Mouse (Mus musculus) embryo, embryonic 10.5 days (tissue): ENCODE results near the gene Onecut3.

Experiments used
- DNase-seq: peaks from one replicate; pipeline ENCODE4 v3.0.0-alpha.2; 2015; ENCODE audit warnings: low spot score

The Onecut3 gene

GRCm38 (mm10) chr10:80504724-80505123 is 10.1 kb downstream of the Onecut3 start:
- DNase-seq = no peak

GRCm38 (mm10) chr10:80506222-80506621 is 11.6 kb downstream of the Onecut3 start:
- peak; percentile 89 for DNase-seq

- DNase-seq = peak; percentile 84
Measured at GRCm38 (mm10) chr10:80509412-80510272, 15.0 kb downstream of the Onecut3 start.

DNA sequence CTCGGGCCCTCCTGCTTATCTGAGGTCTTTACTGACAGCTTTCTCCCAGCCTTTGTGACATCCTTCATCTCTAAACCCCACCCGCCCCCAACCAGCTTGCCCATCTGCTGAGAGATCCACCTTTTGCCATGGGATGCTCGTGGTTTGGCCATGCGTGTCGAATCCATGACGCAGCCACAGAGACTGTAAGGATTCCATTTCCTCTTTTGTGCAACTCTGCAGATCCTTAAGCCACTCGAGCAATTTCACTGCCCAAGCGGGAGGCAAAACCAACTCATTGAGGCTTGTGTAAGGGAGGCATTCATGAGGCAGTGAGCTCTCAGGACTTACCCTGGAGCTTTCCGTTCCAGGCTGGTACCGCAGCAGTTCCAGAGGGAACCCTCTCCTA is 15.6 kb downstream of the Onecut3 start:
- DNase-seq = no peak

DNA sequence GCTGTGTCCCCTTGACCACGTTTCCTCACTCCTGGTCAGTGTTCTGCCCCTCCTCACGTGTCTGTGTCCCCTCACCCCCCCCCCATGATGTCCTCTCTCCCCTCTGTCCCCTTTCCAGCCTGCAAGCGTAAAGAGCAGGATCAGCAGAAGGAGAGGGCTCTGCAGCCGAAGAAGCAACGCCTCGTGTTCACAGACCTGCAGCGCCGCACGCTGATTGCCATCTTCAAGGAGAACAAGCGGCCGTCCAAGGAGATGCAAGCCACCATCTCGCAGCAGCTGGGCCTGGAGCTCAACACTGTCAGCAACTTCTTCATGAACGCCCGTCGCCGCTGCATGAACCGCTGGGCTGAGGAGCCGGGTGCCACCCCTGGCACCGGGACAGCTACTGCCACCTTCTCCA is 19.1 kb downstream of the Onecut3 start:
- DNase-seq = no peak

- DNase-seq = no peak
Measured at GRCm38 (mm10) chr10:80519287-80519686, 24.7 kb downstream of the Onecut3 start.

GRCm38 (mm10) chr10:80523299-80523698 is 28.7 kb downstream of the Onecut3 start:
- no peak for DNase-seq

DNA sequence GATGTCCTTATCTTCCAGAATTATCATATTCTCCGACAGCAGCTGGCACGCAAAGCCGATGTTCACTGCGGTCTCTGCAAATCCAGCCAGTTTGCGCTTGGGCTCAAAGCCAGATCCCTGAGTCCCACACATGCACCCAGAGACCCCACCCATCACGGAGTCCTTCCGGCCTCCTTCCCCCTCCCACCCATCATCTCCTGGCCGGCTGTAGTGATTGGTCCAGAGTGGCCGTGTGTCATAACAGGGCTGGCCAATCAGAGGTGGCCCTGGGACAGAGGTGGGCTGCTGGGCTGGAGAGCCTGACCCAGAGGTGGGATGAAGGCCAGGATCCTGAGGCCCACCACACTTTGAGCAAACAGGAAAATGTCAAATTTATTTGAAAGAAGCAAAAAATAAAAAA is 31.5 kb downstream of the Onecut3 start:
- peak; percentile 69 for DNase-seq

DNA sequence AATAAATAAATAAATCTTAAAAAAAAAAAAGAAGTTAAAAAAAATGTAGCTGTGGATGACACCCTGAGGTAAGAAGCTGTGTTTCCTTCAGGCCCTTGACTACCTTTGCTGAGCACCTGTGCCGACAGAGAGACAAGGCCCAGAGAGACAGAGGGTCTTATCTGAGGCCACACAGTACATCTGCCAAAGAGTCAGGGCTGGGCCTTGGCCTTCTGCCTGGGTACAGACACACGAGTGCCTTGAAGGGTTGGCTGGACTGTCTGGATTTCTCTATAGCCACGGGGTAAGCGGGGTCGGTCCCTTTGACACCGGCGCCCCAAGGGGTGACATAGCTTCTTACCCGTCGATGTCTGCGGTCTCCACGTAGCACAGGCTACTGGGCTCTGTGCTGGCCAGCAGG is 38.1 kb downstream of the Onecut3 start:
- no peak for DNase-seq

DNA sequence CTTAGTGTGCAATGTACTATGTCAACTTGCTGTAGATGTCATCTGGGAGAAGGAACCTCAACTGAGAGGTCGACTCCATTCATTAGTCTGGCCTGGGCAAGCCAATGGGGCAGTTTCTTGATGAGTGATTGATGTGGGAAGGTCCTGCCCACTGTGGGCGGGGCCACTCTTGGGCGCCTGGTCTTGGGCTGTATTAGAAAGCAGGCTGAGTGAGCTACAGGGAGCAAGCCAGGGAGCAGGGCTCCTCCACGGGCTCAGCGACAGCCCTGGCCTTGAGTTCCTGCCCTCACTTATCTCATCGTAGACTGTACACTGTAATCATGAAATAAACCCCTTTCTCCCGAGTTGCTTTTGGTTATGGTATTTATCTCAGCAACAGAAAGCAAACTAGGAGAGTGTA is 39.1 kb downstream of the Onecut3 start:
- DNase-seq = peak; percentile 47

- DNase-seq = no peak
Measured at GRCm38 (mm10) chr10:80535071-80535470, 40.4 kb downstream of the Onecut3 start.

DNA sequence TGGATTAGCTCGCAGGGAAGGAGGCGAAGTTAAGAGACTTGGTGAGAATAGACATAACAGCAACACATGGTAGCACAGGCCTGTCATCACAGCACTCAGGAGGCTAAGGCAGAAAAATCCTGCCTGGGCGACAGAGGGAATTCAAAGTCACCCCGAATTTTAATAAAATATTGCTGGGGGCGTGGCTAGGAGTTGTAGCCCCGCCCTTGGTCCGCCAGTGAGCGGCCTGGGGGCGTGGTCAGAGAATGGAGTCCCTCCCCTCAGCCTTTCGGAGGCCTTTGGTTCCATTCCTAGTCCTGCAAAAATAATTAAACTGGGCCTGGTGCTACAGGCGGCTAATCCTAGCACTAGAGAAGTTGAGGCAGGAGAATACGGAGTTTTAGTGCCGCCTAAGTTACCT is 41.1 kb downstream of the Onecut3 start:
- peak; percentile 22 for DNase-seq

DNA sequence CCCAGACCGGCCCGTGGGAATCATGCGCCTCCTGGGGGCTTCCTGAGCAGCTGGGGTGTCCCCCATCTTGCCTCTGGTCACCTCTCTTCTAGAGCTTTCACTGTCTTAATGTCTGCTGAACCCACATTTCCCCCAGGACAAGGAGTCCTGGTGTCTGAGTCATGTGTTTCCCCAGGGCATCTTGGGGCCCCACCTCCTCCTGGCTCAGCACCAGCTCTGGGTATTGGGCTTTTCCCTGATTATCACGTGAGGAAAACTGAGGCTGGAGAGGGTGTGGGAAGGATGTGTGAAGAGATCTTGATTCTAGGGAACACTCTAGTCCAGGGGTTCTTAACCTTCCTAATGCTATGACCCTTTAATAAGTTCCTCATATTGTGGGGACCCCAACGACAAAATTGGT is 43.5 kb downstream of the Onecut3 start:
- no peak for DNase-seq

- DNase-seq = peak; percentile 86
Measured at GRCm38 (mm10) chr10:80538710-80539394, 44.2 kb downstream of the Onecut3 start, which contains the start of gene Atp8b3. Gene Atp8b3, minus strand, starts transcription at chr10:80539124.

DNA sequence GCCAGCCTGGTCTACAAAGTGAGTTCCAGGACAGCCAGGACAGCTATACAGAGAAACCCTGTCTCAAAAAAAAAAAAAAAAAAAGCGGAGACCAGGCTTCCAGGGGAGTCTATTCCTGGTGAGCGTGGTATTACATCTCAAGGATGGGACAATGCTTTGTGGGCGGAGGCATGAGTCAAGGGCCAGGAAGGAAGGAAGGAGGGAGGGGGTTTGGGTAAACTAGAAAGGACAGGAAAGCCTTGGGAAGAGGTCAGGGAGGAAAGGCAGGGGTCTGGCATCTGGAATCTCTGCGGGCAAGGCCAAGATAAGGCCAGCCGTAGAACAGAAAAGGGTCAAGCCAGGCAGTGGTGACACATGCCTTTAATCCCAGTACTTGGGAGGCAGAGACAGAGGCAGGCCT is 44.9 kb downstream of the Onecut3 start:
- DNase-seq = no peak

DNA sequence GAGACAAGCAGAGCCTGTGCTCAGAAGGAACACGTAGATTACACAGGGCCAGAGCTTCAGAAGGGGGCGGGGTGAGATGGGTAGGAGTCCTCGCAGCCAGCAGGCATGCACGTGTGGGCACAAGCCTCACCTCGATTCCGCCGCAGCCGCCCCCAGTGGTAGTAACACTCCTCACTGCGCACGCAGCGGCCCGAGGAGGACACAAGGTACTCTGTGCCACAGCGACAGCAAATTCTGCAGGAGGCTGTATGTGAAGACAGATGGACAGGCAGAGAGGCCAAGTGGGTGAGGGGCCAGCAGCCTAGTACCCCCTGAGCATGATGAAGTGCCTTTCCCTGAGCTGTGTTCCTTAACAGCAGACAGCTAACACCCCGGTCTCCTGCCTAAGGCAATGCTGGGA is 49.2 kb downstream of the Onecut3 start:
- DNase-seq = no peak

- no peak for DNase-seq
Measured at GRCm38 (mm10) chr10:80545590-80545989, 51.0 kb downstream of the Onecut3 start.

DNA sequence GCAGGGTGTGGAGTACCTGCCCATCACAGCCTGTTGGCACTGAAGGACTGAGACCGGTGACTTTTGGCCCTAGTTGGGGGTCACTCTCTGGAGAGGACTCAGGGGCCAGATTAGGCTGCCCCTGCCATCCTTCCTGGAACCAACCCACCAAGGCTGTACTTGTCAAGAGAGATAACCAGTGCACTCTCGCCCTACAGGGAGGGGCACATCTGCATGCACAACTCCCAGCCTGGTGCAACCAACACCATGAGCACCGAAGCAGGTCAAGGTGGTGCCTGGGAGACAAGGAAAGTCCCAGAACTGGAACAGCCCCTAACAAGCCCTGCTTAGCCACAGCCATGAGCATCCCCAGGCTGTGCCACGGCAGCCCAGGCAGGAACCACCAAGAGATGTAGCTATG is 52.3 kb downstream of the Onecut3 start:
- no peak for DNase-seq

DNA sequence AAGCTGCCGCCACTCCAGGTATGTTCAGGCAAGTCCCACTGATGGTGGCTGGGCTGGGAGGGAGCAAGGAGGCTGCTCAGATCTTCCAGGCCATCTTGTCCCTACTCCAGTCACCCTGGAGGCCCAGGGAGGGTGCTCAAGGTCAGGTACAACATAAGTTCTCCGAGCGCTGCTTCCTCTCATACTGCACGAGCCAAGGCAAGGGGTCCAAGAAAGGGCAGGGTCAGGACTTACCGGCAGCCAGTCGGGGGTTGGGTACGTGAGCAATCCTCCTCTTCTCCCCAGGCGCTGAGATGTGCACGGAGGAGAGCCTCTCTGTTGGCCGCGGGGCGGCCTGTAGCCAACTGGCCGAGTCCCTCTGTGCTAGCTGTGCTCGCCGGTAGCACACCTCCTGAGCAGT is 52.9 kb downstream of the Onecut3 start:
- no peak for DNase-seq

DNA sequence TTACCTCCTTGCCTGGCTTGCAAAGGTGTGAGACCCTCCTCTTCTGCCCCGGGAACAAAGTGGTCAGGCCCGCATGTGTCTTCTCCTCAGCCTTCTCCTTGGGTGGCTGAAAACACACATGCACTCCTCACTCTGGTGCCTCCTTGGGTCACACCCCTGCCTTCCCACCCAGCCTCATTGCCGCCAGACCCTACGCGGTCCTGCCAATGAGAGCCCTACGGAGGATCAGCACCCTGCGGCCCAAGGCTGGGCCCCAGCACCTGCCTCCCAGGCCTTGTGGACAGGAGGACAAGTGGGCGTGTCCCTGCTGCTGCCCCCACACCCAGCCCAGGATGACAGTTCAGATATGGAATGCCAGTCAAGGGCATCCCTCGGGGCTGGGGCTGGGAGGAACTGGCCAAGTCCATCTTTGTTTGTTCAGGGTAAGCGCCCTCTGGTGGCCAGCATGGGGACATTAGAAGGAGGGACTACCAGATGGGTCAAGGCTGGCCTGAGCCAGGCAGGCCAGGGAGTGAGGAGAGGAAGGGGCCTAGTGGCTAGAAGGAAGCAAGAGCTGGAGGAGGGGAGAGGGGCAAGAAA is 53.9 kb downstream of the Onecut3 start:
- DNase-seq = peak; percentile 81

DNA sequence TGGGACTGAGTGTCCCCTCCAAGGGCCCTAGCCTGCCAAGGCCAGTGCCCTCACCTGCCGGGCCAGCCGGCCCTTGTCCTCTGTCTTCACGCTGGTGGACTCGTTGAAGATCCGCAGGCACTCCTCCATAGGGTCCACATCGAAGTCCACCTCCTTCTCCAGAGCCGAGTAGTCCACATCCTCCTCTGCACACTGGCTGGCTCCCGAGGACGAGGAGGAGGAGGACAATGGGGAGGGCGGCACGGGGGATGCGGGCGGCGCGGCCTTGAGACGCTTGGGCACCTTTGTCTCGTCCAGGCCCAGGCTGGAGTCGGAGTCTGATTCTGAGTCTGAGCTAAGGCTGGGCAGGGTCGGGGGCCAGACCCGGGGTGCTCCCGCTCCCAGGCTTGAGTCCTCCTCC is 54.6 kb downstream of the Onecut3 start:
- no peak for DNase-seq

- no peak for DNase-seq
Measured at GRCm38 (mm10) chr10:80552364-80552763, 57.7 kb downstream of the Onecut3 start.

GRCm38 (mm10) chr10:80553575-80553974 is 58.9 kb downstream of the Onecut3 start:
- no peak for DNase-seq
